Mouse (Mus musculus): ENCODE data around the gene Hist1h2ag.

DNA sequence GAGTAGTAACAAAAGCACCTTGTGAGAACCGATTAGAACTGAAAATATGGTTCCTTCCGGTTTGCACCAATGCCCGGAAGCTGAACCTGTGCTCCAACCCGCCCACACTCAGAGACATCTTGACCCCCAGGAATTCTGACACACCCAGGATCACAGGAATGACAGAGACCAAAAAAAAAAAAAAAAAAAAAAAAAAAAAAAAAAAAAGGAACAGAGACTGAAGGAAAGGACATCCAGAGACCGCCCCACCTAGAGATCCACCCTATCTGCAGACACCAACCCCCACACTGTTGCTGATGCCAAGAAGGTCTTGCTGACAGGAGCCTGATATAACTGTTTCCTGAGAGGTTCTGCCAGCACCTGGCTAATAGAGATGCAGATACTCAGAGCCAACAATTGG lies 50.2 kb downstream of the Hist1h2ag start:
- TF ChIP-seq CTCF (IDR thresholded peaks at IDR 0.05; ENCODE audit: low read depth): no peak
- TF ChIP-seq EP300 (IDR thresholded peaks at IDR 0.05; ENCODE audit: low read depth): no peak
